Mouse (Mus musculus): ENCODE results near the gene Tmem119. TPM values are rescaled to one million over a fixed set of nuclear protein-coding genes. Genes with fewer than 3 reads are reported as not detected.

The Tmem119 gene
- polyA plus RNA-seq, 1 experiment from 2014 or later = 131 TPM

DNA sequence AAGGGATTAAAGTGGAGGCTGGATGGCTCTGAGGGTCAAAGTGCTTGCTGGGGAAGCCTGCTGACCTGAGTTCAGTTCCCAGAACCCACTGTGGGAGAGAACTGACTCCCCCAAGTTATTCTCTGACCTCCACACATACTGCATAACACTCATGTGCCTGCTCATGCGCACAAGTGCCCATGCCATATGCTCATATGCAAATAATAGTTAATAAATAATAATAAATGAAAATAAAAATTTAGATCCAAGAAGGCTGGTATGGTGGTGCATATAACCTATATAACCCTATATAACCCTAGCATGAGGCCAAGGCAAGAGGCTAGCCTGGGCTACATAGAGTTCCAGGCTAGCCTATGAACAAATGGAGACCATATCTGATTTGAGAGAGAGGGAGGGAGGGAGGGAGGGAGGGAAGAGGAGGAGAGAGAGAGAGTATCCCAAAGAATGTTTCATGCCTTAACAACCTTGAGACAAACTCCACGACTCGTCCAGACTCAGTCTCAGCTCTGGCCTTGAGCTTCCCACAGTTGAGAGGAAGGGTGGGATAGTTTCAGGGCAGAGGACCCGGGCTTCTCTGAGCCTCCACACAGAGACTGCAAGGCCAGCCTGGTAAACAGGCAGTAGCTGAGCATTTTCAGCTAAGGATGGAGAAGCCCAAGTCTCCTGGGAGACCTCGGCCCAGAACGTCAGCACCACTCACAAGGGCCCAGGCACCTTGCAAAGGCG is 29.4 kb upstream of the Tmem119 start:
- WGBS = 75% methylated on average over 7 of the region's 7 CpGs
- H3K27me3 ChIP-seq (ENCODE audit: control insufficient read depth, insufficient read depth, low read length) = no peaks in the 10 kb centered on the region
- ATAC-seq (ENCODE audit: insufficient number of reproducible peaks, low FRiP score, low TSS enrichment, low read depth) = no peak
- no peak overlapping the region for H3K27ac ChIP-seq (replicated peaks; ENCODE audit: low read depth, low read length)
- H3K4me3 ChIP-seq (ENCODE audit: low read depth, low read length) = no peak overlapping the region
- H3K4me1 ChIP-seq (ENCODE audit: control insufficient read depth, insufficient read depth, low read length) = no peaks in the 10 kb centered on the region
- DNase-seq (ENCODE audit: low spot score) = no peak
- no peaks in the 10 kb centered on the region for H3K36me3 ChIP-seq (ENCODE audit: control insufficient read depth, insufficient read depth, low read length)
- no peaks in the 10 kb centered on the region for H3K9me3 ChIP-seq (ENCODE audit: control insufficient read depth, low read length)
- H3K9ac ChIP-seq (ENCODE audit: low read length) = no peak overlapping the region
- no peak overlapping the region for H3K4me2 ChIP-seq (ENCODE audit: low read depth, severe bottlenecking)

- no peaks in the 10 kb centered on the region for H3K36me3 ChIP-seq (ENCODE audit: control insufficient read depth, insufficient read depth, low read length)
- H3K4me1 ChIP-seq (ENCODE audit: control insufficient read depth, insufficient read depth, low read length) = no peaks in the 10 kb centered on the region
- ATAC-seq (ENCODE audit: insufficient number of reproducible peaks, low FRiP score, low TSS enrichment, low read depth) = no peak
- WGBS = 65% methylated on average over 7 of the region's 7 CpGs
- no peaks in the 10 kb centered on the region for H3K9me3 ChIP-seq (ENCODE audit: control insufficient read depth, low read length)
- no peak for DNase-seq (ENCODE audit: low spot score)
- no peak overlapping the region for H3K9ac ChIP-seq (ENCODE audit: low read length)
- no peaks in the 10 kb centered on the region for H3K27me3 ChIP-seq (ENCODE audit: control insufficient read depth, insufficient read depth, low read length)
- H3K27ac ChIP-seq (replicated peaks; ENCODE audit: low read depth, low read length) = no peak overlapping the region
- no peak overlapping the region for H3K4me3 ChIP-seq (ENCODE audit: low read depth, low read length)
- H3K4me2 ChIP-seq (ENCODE audit: low read depth, severe bottlenecking) = no peak overlapping the region
These were observed 28.2 kb upstream of the Tmem119 start for GRCm38 (mm10) chr5:113828481-113828880.

DNA sequence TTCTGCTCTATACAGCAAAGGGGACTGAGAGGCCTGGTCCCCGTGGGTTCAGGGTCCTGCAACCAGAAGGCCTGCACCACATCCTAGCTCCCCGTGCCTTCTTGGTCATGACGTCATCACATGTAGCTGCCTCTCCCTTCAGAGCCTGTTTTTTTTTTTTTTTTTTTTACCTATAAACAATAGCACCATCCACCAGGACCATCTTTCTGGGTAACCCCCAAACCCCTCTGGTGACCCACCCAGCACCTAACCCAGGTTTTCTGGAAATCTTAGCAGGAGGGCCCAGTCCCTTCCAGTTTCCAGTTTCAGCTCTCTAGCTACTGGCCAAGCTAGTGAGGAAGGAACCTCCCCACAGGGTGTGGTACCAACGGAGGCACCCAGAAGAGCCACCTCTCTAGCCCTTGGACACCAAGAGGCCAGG is 27.7 kb upstream of the Tmem119 start:
- Histone ChIP-seq H3K27me3 (ENCODE audit: control insufficient read depth, insufficient read depth, low read length) (no peaks in the 10 kb centered on the region), H3K9me3 (ENCODE audit: control insufficient read depth, low read length) (no peaks in the 10 kb centered on the region), H3K36me3 (ENCODE audit: control insufficient read depth, insufficient read depth, low read length) (no peaks in the 10 kb centered on the region), H3K4me3 (ENCODE audit: low read depth, low read length) (no peak overlapping the region), H3K4me2 (ENCODE audit: low read depth, severe bottlenecking) (no peak overlapping the region), H3K27ac (replicated peaks; ENCODE audit: low read depth, low read length) (no peak overlapping the region), H3K4me1 (ENCODE audit: control insufficient read depth, insufficient read depth, low read length) (no peaks in the 10 kb centered on the region), H3K9ac (ENCODE audit: low read length) (no peak overlapping the region)
- ATAC-seq (ENCODE audit: insufficient number of reproducible peaks, low FRiP score, low TSS enrichment, low read depth) (no peak), DNase-seq (ENCODE audit: low spot score) (no peak)
- WGBS = 51% methylated on average over 4 of the region's 4 CpGs

- Histone ChIP-seq H3K36me3 (ENCODE audit: control insufficient read depth, insufficient read depth, low read length) (no peaks in the 10 kb centered on the region), H3K4me2 (ENCODE audit: low read depth, severe bottlenecking) (no peak overlapping the region), H3K4me1 (ENCODE audit: control insufficient read depth, insufficient read depth, low read length) (no peaks in the 10 kb centered on the region), H3K4me3 (ENCODE audit: low read depth, low read length) (no peak overlapping the region), H3K9me3 (ENCODE audit: control insufficient read depth, low read length) (no peaks in the 10 kb centered on the region), H3K27ac (replicated peaks; ENCODE audit: low read depth, low read length) (no peak overlapping the region), H3K9ac (ENCODE audit: low read length) (no peak overlapping the region), H3K27me3 (ENCODE audit: control insufficient read depth, insufficient read depth, low read length) (no peaks in the 10 kb centered on the region)
- DNase-seq (ENCODE audit: low spot score) (no peak), ATAC-seq (ENCODE audit: insufficient number of reproducible peaks, low FRiP score, low TSS enrichment, low read depth) (no peak)
- WGBS = 92% methylated on average over 4 of the region's 4 CpGs
These were observed 26.3 kb upstream of the Tmem119 start for GRCm38 (mm10) chr5:113826619-113827018.

GRCm38 (mm10) chr5:113825558-113825957 is 25.2 kb upstream of the Tmem119 start:
- DNase-seq (ENCODE audit: low spot score) = no peak
- 87% methylated on average over 7 of the region's 7 CpGs for WGBS

DNA sequence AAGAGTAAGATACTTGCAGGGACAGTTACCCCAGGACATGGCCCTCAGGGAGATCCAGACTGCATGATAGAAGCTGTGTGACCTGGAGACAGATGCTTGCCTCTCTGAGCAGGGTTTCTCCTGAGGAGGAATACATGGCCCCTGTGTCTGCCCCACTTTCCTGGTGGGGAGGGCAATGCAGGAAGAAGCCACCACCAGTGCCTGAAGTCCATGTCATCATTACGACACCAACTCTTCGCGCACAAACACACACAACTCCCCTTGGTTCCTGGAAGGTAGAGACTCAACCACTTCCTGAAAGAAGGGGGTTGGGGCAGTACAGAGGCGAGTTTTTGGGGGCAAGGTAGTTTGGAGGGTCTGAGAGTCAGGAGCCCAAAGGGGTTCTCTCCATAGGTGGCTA is 23.9 kb upstream of the Tmem119 start:
- Histone ChIP-seq H3K4me1 (ENCODE audit: control insufficient read depth, insufficient read depth, low read length) (no peaks in the 10 kb centered on the region), H3K9me3 (ENCODE audit: control insufficient read depth, low read length) (no peaks in the 10 kb centered on the region), H3K9ac (ENCODE audit: low read length) (no peak overlapping the region), H3K4me2 (ENCODE audit: low read depth, severe bottlenecking) (no peak overlapping the region), H3K27me3 (ENCODE audit: control insufficient read depth, insufficient read depth, low read length) (no peaks in the 10 kb centered on the region), H3K27ac (replicated peaks; ENCODE audit: low read depth, low read length) (no peak overlapping the region), H3K36me3 (ENCODE audit: control insufficient read depth, insufficient read depth, low read length) (no peaks in the 10 kb centered on the region), H3K4me3 (ENCODE audit: low read depth, low read length) (no peak overlapping the region)
- WGBS = 89% methylated on average over 4 of the region's 4 CpGs
- ATAC-seq (ENCODE audit: insufficient number of reproducible peaks, low FRiP score, low TSS enrichment, low read depth) = no peak
- no peak for DNase-seq (ENCODE audit: low spot score)

More at GRCm38 (mm10) chr5:113825558-113825957, 25.2 kb upstream of the Tmem119 start:
- Histone ChIP-seq H3K4me1 (ENCODE audit: control insufficient read depth, insufficient read depth, low read length) (no peaks in the 10 kb centered on the region), H3K4me3 (ENCODE audit: low read depth, low read length) (no peak overlapping the region), H3K4me2 (ENCODE audit: low read depth, severe bottlenecking) (no peak overlapping the region), H3K9me3 (ENCODE audit: control insufficient read depth, low read length) (no peaks in the 10 kb centered on the region), H3K9ac (ENCODE audit: low read length) (no peak overlapping the region), H3K36me3 (ENCODE audit: control insufficient read depth, insufficient read depth, low read length) (no peaks in the 10 kb centered on the region), H3K27ac (replicated peaks; ENCODE audit: low read depth, low read length) (no peak overlapping the region), H3K27me3 (ENCODE audit: control insufficient read depth, insufficient read depth, low read length) (no peaks in the 10 kb centered on the region)
- no peak for ATAC-seq (ENCODE audit: insufficient number of reproducible peaks, low FRiP score, low TSS enrichment, low read depth)

DNA sequence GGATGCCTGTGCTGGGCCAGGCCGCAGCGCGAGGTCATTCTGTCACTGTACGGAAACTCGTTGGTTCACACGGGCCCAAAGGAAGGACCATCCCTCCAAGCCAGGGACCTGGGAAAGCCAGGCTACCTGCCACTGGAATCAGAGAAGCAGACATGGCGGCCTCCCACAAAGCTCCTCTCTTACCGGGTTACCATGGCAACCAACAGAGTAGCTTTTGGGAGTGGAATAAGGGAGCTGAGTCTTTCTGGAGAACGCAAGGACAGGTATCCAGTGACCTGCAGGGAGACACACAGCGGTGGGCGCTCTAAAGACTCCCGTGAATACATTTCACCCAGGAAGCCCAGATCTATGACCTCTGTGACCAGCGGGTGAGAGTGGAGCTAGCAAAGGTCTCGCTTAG is 18.3 kb upstream of the Tmem119 start:
- no peaks in the 10 kb centered on the region for H3K36me3 ChIP-seq (ENCODE audit: control insufficient read depth, insufficient read depth, low read length)
- no peak overlapping the region for H3K4me3 ChIP-seq (ENCODE audit: low read depth, low read length)
- WGBS = 74% methylated on average over 14 of the region's 14 CpGs
- H3K4me1 ChIP-seq (ENCODE audit: control insufficient read depth, insufficient read depth, low read length) = peaks cover 2% of the 10 kb centered on the region; the same call in 1 of the 2 replicates
- ATAC-seq (ENCODE audit: insufficient number of reproducible peaks, low FRiP score, low TSS enrichment, low read depth) = no peak
- no peaks in the 10 kb centered on the region for H3K9me3 ChIP-seq (ENCODE audit: control insufficient read depth, low read length)
- H3K27me3 ChIP-seq (ENCODE audit: control insufficient read depth, insufficient read depth, low read length) = no peaks in the 10 kb centered on the region
- H3K4me2 ChIP-seq (ENCODE audit: low read depth, severe bottlenecking) = 0 out of 2 replicates have a peak overlapping the region, but pooled peaks have one; percentile 1
- no peak overlapping the region for H3K27ac ChIP-seq (replicated peaks; ENCODE audit: low read depth, low read length)
- DNase-seq (ENCODE audit: low spot score) = no peak
- H3K9ac ChIP-seq (ENCODE audit: low read length) = 0 out of 2 replicates have a peak overlapping the region, but pooled peaks have one; percentile 22

DNA sequence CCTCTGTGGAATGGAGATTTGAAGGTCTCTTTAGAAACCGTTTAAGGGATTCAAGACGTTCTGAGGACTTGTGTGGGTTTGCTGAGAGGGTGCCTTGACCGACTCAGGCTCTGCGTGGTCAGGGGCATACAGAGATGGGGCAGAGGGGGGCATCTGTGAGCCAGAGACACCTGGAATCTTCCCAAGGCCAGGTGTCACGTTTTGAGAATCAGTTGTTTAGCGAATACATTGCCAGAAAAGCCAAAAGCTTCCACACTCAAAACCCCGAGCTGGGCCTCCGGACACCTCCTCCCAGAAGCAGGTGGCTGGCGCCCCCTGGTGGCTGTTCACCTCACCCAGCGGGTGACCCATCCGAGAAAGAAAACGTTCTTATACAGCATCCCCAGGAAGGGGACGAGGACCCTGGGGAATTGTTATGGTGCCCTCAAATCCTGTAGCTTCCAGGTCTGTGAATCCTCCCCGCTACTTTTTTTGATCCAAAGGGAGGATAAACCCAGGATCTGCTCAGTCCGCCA is 15.4 kb upstream of the Tmem119 start:
- DNase-seq (ENCODE audit: low spot score) (peak; percentile 94), ATAC-seq (ENCODE audit: insufficient number of reproducible peaks, low FRiP score, low TSS enrichment, low read depth) (no peak)
- Histone ChIP-seq H3K4me3 (ENCODE audit: low read depth, low read length) (no peak overlapping the region), H3K36me3 (ENCODE audit: control insufficient read depth, insufficient read depth, low read length) (no peaks in the 10 kb centered on the region), H3K9me3 (ENCODE audit: control insufficient read depth, low read length) (no peaks in the 10 kb centered on the region), H3K27ac (replicated peaks; ENCODE audit: low read depth, low read length) (no peak overlapping the region), H3K27me3 (ENCODE audit: control insufficient read depth, insufficient read depth, low read length) (no peaks in the 10 kb centered on the region), H3K9ac (ENCODE audit: low read length) (peak overlapping the region; percentile 24; the same call in 1 of the 2 replicates), H3K4me2 (ENCODE audit: low read depth, severe bottlenecking) (no peak overlapping the region; the same call in 1 of the 2 replicates), H3K4me1 (ENCODE audit: control insufficient read depth, insufficient read depth, low read length) (peaks cover 2% of the 10 kb centered on the region; the same call in 1 of the 2 replicates)
- WGBS = 15% methylated on average over 15 of the region's 15 CpGs

Measured in limb, embryonic 11.5 days (tissue).